Mouse (Mus musculus): ENCODE measurements around the gene Serpinf2.
"Not testable (repeated sequence)": the region's sequence is repeated elsewhere in the genome, so short reads cannot be mapped to it uniquely, and the experiment has no call there.

Gene Serpinf2

GRCm38 (mm10) chr11:75395611-75396010 is 43.8 kb downstream of the Serpinf2 start:
- DNase-seq (ENCODE audit: low read depth, low spot score) = no peak

- DNase-seq (ENCODE audit: low read depth, low spot score) = not testable (repeated sequence)
Observed at GRCm38 (mm10) chr11:75383529-75383928, 55.9 kb downstream of the Serpinf2 start.

Data from retina, postnatal 7 days (tissue).